Mouse (Mus musculus): ENCODE results near the gene Cwc25. TPM values are rescaled to one million over a fixed set of nuclear protein-coding genes. Genes with fewer than 3 reads are reported as not detected.

Gene Cwc25
- polyA plus RNA-seq, 2 experiments = 3.5 to 5.7 TPM

DNA sequence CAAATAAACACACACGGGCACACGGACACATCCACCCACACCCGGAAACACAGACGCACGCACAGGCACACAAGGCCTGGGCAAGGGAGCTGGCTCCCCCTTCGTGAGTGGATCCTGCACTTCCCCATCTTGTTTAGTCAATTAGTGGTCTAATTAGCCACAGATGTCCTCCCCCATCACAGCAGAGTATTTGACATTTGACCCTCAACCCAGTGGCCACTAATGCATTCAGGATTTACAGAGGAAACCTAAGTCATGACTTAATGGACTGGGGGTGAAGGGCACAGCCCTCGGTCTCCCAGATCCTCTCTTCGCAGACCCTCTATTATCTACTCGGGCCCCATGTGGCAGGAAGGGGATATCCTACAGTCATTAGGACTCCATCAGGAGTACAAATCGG, 32.7 kb downstream of the Cwc25 start:
- DNase-seq (ENCODE audit: low read depth in 3 of 3, low spot score in 3 of 3) (no peak), ATAC-seq (ENCODE audit: insufficient read depth) (no peak)
- Histone ChIP-seq H3K9me3 (ENCODE audit: control insufficient read depth, low read length) (no peaks in the 10 kb centered on the region), H3K4me3 (ENCODE audit: insufficient read depth in 1 of 2, low read depth in 2 of 2, low read length in 2 of 2) (no peak overlapping the region), H3K27ac (no peak overlapping the region), H3K27me3 (ENCODE audit: control insufficient read depth, insufficient read depth, low read length) (no peaks in the 10 kb centered on the region), H3K4me1 (replicated peaks; ENCODE audit: control insufficient read depth in 2 of 2, insufficient read depth in 2 of 2, low read length in 1 of 2) (0 out of 4 replicates have a peak, but pooled peaks cover 0 to 5% of the 10 kb centered on the region in 2 experiments), H3K4me2 (ENCODE audit: low read depth) (no peak overlapping the region), H3K36me3 (replicated peaks; ENCODE audit: control insufficient read depth, insufficient read depth, low read depth) (no peaks in the 10 kb centered on the region; the same call in 1 of the 2 replicates), H3K9ac (replicated peaks) (no peak overlapping the region)
- TF ChIP-seq EP300 (IDR thresholded peaks at IDR 0.05; ENCODE audit: low read depth) (no peak), CTCF (IDR thresholded peaks at IDR 0.05; ENCODE audit: low read depth) (no peak)
- 36% methylated on average over 10 of the region's 10 CpGs for WGBS (ENCODE audit: insufficient replicate concordance)

DNA sequence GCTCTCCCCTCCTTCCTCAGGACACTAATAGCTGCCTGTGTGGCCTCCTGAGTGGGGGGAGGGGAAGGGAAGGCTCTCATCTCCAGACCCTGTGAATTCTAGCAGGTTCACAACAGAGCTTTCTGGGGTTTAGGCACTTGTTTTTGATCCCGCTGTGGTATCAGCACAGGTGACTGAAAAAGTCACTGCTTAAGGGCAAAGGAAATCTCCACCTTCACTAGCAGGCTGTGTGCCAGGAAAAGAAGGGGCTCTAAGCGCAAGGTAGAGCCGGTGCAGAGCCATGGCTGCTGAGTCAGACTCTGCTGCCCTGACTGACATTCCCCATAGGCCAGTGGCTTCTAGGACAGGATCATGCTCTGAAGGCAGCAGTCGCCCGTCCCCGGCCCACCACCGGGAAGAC, 37.6 kb downstream of the Cwc25 start:
- 0 out of 4 replicates have a peak, but pooled peaks cover 0 to 2% of the 10 kb centered on the region in 2 experiments for H3K4me1 ChIP-seq (replicated peaks; ENCODE audit: control insufficient read depth in 2 of 2, insufficient read depth in 2 of 2, low read length in 1 of 2)
- no peak overlapping the region for H3K4me2 ChIP-seq (ENCODE audit: low read depth)
- H3K4me3 ChIP-seq (ENCODE audit: insufficient read depth in 1 of 2, low read depth in 2 of 2, low read length in 2 of 2) = no peak overlapping the region
- no peaks in the 10 kb centered on the region for H3K27me3 ChIP-seq (ENCODE audit: control insufficient read depth, insufficient read depth, low read length)
- no peak overlapping the region for H3K9ac ChIP-seq (replicated peaks)
- peaks cover 9% of the 10 kb centered on the region for H3K36me3 ChIP-seq (replicated peaks; ENCODE audit: control insufficient read depth, insufficient read depth, low read depth)
- H3K27ac ChIP-seq = no peak overlapping the region
- no peak for TF ChIP-seq EP300 (IDR thresholded peaks at IDR 0.05; ENCODE audit: low read depth)
- no peak for TF ChIP-seq CTCF (IDR thresholded peaks at IDR 0.05; ENCODE audit: low read depth)
- DNase-seq (ENCODE audit: low read depth in 3 of 3, low spot score in 3 of 3) (no peak), ATAC-seq (ENCODE audit: insufficient read depth) (no peak)
- WGBS (ENCODE audit: insufficient replicate concordance) = 58% methylated on average over 7 of the region's 7 CpGs
- no peaks in the 10 kb centered on the region for H3K9me3 ChIP-seq (ENCODE audit: control insufficient read depth, low read length)

DNA sequence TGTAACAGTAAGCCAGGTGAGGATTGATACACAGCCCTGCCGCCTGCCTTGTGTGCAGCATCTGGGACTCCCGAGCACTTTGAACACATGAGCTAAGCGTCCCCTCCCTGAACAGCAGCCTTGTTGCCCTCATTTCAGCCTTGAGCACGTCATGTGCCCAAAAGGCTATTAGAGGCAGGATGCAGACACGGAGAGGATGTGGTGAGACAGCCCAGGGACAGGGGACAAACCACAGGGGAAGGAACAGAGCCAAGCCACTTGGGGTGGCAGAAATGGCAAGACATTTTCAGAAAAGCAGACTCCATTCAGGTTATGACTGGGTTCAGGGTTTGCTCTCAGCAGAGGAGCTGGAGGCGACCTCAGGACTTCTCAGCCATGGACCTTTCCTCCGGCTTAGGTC, 38.0 kb downstream of the Cwc25 start:
- no peak overlapping the region for H3K9ac ChIP-seq (replicated peaks)
- no peak overlapping the region for H3K4me3 ChIP-seq (ENCODE audit: insufficient read depth in 1 of 2, low read depth in 2 of 2, low read length in 2 of 2)
- DNase-seq (ENCODE audit: low read depth in 3 of 3, low spot score in 3 of 3) (no peak), ATAC-seq (ENCODE audit: insufficient read depth) (no peak)
- no peak overlapping the region for H3K4me2 ChIP-seq (ENCODE audit: low read depth)
- no peaks in the 10 kb centered on the region for H3K4me1 ChIP-seq (replicated peaks; ENCODE audit: control insufficient read depth in 2 of 2, insufficient read depth in 2 of 2, low read length in 1 of 2)
- WGBS (ENCODE audit: insufficient replicate concordance) = 45% methylated on average over 7 of the region's 7 CpGs
- no peaks in the 10 kb centered on the region for H3K27me3 ChIP-seq (ENCODE audit: control insufficient read depth, insufficient read depth, low read length)
- no peaks in the 10 kb centered on the region for H3K9me3 ChIP-seq (ENCODE audit: control insufficient read depth, low read length)
- peaks cover 9% of the 10 kb centered on the region for H3K36me3 ChIP-seq (replicated peaks; ENCODE audit: control insufficient read depth, insufficient read depth, low read depth)
- TF ChIP-seq EP300 (IDR thresholded peaks at IDR 0.05; ENCODE audit: low read depth) = no peak
- TF ChIP-seq CTCF (IDR thresholded peaks at IDR 0.05; ENCODE audit: low read depth) = no peak
- no peak overlapping the region for H3K27ac ChIP-seq

DNA sequence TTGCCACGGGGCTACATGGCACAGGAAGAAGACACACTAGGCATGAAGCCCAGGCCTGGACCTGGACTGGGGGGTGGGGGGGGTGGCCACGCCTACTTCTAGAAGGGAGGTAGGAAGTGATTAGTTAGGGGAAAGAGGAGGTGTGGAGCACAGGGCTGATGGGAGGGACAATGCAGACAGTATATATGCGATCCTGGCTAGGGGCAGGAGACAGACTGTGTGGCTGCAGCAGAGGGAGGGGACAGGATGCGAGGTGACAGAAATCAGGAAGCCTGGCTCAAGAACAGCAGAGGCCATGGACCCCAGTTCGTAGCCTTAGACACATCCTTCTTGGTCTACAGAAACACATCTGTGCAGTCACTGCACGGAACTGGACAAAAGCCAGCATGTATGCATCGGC, 42.6 kb downstream of the Cwc25 start:
- Histone ChIP-seq H3K36me3 (replicated peaks; ENCODE audit: control insufficient read depth, insufficient read depth, low read depth) (peaks cover 36% of the 10 kb centered on the region), H3K4me3 (ENCODE audit: insufficient read depth in 1 of 2, low read depth in 2 of 2, low read length in 2 of 2) (no peak overlapping the region), H3K27ac (no peak overlapping the region), H3K27me3 (ENCODE audit: control insufficient read depth, insufficient read depth, low read length) (no peaks in the 10 kb centered on the region), H3K9ac (replicated peaks) (no peak overlapping the region), H3K4me1 (replicated peaks; ENCODE audit: control insufficient read depth in 2 of 2, insufficient read depth in 2 of 2, low read length in 1 of 2) (no peaks in the 10 kb centered on the region), H3K9me3 (ENCODE audit: control insufficient read depth, low read length) (no peaks in the 10 kb centered on the region; the same call in 1 of the 2 replicates), H3K4me2 (ENCODE audit: low read depth) (no peak overlapping the region)
- WGBS (ENCODE audit: insufficient replicate concordance) = 49% methylated on average over 7 of the region's 7 CpGs
- TF ChIP-seq EP300 (IDR thresholded peaks at IDR 0.05; ENCODE audit: low read depth) (no peak), CTCF (IDR thresholded peaks at IDR 0.05; ENCODE audit: low read depth) (no peak)
- no peak for DNase-seq (ENCODE audit: low read depth in 3 of 3, low spot score in 3 of 3)
- peak; percentile 47; the same call in 1 of the 2 replicates for ATAC-seq (ENCODE audit: insufficient read depth)

DNA sequence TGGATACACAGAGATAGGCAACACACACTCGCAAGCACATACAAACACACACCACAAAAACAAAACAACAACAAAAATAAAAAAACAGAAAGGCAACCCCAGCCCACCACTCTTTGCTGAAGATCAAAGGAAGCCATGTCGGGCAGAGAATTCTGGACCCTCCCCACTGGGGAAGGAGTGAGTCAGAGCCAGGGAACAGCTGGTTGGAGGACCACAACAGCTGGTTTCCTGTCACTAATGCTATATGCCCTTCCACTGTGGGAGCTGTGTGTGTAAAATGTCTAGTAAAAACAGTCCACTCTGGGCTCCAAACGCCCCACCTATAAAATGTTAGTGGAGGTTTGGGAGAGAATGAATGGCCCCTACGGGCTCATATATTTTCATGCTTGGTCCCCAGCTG, 45.0 kb downstream of the Cwc25 start:
- no peak for ATAC-seq (ENCODE audit: insufficient read depth)
- H3K27ac ChIP-seq = no peak overlapping the region
- H3K36me3 ChIP-seq (replicated peaks; ENCODE audit: control insufficient read depth, insufficient read depth, low read depth) = peaks cover 38% of the 10 kb centered on the region
- H3K9me3 ChIP-seq (ENCODE audit: control insufficient read depth, low read length) = no peaks in the 10 kb centered on the region; the same call in 1 of the 2 replicates
- H3K9ac ChIP-seq (replicated peaks) = no peak overlapping the region
- no peak overlapping the region for H3K4me2 ChIP-seq (ENCODE audit: low read depth)
- no peak for DNase-seq (ENCODE audit: low read depth in 3 of 3, low spot score in 3 of 3)
- no peaks in the 10 kb centered on the region for H3K27me3 ChIP-seq (ENCODE audit: control insufficient read depth, insufficient read depth, low read length)
- WGBS (ENCODE audit: insufficient replicate concordance) = 75% methylated on average over 4 of the region's 4 CpGs
- TF ChIP-seq CTCF (IDR thresholded peaks at IDR 0.05; ENCODE audit: low read depth) (no peak), EP300 (IDR thresholded peaks at IDR 0.05; ENCODE audit: low read depth) (no peak)
- H3K4me3 ChIP-seq (ENCODE audit: insufficient read depth in 1 of 2, low read depth in 2 of 2, low read length in 2 of 2) = no peak overlapping the region
- H3K4me1 ChIP-seq (replicated peaks; ENCODE audit: control insufficient read depth in 2 of 2, insufficient read depth in 2 of 2, low read length in 1 of 2) = no peaks in the 10 kb centered on the region

Measured in liver, embryonic 14.5 days (tissue).